Mouse (Mus musculus) embryonic facial prominence, embryonic 14.5 days (tissue): ENCODE measurements around the gene Ptafr. TPM values are rescaled to one million over a fixed set of nuclear protein-coding genes. Genes with fewer than 3 reads are reported as not detected.

Experiments used
- polyA plus RNA-seq: library from polyadenylated mRNA; unstranded; fragments of >200 nt; fragmentation: Nextera tagmentation; extraction: Ambion mirVana; gene quantifications from 2 replicates; pipeline ENCODE4 v1.2.1, GENCODE M21; 2014

Ptafr gene
- polyA plus RNA-seq, 1 experiment from 2014 or later = 0.58 TPM

Other genes starting within 250 kb of the Ptafr start
- gene Trnau1ap, start 234.5 kb upstream of the Ptafr start, polyA plus RNA-seq = 62.3 and 69.9 TPM in 2 replicates
- 40.4 and 46.6 TPM in 2 replicates for gene Rcc1, start 210.5 kb upstream of the Ptafr start, polyA plus RNA-seq
- 18.2 and 18.6 TPM in 2 replicates for gene Phactr4, start 141.6 kb upstream of the Ptafr start, polyA plus RNA-seq
- 6.6 and 8.5 TPM in 2 replicates for gene Med18, start 100.1 kb upstream of the Ptafr start, polyA plus RNA-seq
- 6.2 and 6.4 TPM in 2 replicates for gene Sesn2, start 53.6 kb upstream of the Ptafr start, polyA plus RNA-seq
- 984 and 996 TPM in 2 replicates for gene Atpif1, start 30.4 kb upstream of the Ptafr start, polyA plus RNA-seq
- 133 and 136 TPM in 2 replicates for gene Dnajc8, start 28.5 kb upstream of the Ptafr start, polyA plus RNA-seq
- 25.1 and 25.5 TPM in 2 replicates for gene Eya3, start 74.9 kb downstream of the Ptafr start, polyA plus RNA-seq
- 6.9 and 9.4 TPM in 2 replicates for gene Xkr8, start 168.5 kb downstream of the Ptafr start, polyA plus RNA-seq
- 6.7 and 7.9 TPM in 2 replicates for gene Smpdl3b, start 193.2 kb downstream of the Ptafr start, polyA plus RNA-seq
- 94.9 and 109 TPM in 2 replicates for gene Rpa2, start 204.3 kb downstream of the Ptafr start, polyA plus RNA-seq
- 1.3 and 2.1 TPM in 2 replicates for gene Themis2, start 232.3 kb downstream of the Ptafr start, polyA plus RNA-seq